Mouse (Mus musculus): ENCODE results near the gene Gm20388. TPM values are rescaled to one million over a fixed set of nuclear protein-coding genes. Genes with fewer than 3 reads are reported as not detected.
A peak's percentile ranks its signal among the peaks of the same experiment; 100 is the strongest.

Gene Gm20388
- total and polyA plus RNA-seq, 2 experiments from 2014 or later, result 17.3 TPM; not detected in 1

DNA sequence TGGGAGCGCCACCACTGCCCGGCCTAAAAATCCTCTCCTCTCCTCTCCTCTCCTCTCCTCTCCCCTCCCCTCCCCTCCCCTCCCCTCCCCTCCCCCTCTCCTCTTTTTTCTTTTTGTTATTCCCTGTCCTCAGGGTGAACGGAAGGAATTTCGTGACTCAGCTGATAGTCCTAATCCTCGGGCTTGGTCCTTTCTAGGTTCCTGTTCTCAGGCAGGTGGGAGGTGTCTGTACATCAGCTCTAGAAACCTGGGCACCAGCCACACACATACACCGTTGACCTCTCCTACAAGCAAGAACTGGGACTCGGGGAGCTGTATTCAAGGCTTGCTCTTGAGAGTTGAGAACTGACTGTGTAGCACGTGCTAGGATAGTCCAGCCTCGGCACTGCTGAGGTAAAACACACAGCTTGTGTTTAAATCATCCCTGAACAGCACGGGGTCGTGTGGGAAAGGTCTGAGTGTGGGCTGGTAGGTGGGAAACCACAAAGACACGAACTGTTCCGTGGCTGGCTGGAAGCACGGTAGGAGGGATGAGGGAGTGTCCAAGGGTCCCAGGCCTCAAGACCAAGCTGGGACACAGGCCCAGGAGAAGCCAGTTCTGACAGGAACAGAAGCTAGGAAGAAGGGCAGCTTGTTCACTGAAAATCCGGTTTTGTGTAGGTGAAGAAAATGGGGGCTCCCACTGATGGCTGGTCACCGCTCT lies 620.5 kb downstream of the Gm20388 start:
- 54% methylated on average over 16 of the region's 16 CpGs for WGBS
- Histone ChIP-seq H3K9me3 (replicated peaks; ENCODE audit: control insufficient read depth, low read length) (no peaks in the 10 kb centered on the region), H3K4me1 (ENCODE audit: control insufficient read depth, insufficient read depth) (peaks cover 42% of the 10 kb centered on the region), H3K36me3 (replicated peaks; ENCODE audit: control insufficient read depth, insufficient read depth, low read length) (no peaks in the 10 kb centered on the region), H3K4me2 (ENCODE audit: low read depth, low read length) (no peak overlapping the region), H3K27me3 (ENCODE audit: control insufficient read depth, insufficient read depth, low read length) (no peaks in the 10 kb centered on the region), H3K4me3 (ENCODE audit: low read depth, low read length) (no peak overlapping the region), H3K9ac (replicated peaks; ENCODE audit: low read depth, low read length) (no peak overlapping the region), H3K27ac (ENCODE audit: low read depth) (peak overlapping the region; percentile 78)
- ATAC-seq (ENCODE audit: insufficient read depth, low read depth) (no peak), DNase-seq (ENCODE audit: low spot score) (no peak)
- TF ChIP-seq CTCF (IDR thresholded peaks at IDR 0.05; ENCODE audit: low read depth) (no peak), EP300 (IDR thresholded peaks at IDR 0.05; ENCODE audit: low read depth) (no peak)

DNA sequence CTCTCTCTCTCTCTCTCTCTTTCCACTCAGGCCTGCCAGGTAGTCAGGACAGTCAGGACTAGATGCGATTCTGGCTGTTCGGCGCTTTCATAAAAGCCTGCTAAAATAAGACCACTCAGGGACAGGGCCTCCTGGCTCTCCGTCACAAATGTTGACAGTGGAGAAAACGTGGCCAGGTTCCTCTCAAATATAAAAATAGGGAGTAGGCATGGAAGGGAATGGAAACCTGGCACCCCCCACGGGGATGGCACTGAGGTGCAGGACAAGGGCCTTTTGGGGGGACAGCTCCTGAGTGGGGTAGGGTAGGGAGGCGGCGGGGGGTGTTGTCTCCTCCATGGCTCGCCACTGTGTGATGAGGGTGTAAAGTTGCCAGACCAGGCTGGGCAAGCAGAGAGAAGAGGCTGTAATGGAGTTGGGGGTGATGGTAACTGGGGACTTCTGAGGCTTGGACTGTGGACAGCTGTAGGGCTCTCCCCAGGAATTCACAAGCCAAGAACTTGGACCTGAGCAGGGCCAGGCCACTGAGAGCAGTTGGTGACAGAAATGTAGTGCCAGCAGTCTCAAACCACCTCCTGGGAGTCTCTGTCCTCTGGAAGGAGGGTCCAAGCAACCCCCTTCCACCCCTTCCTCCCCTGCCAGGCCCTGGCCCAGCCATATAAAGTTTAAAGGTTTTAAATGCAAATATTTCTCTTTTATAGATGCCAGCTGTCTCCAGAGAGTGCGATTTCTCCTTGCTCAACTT lies 621.3 kb downstream of the Gm20388 start:
- no peak overlapping the region for H3K9ac ChIP-seq (replicated peaks; ENCODE audit: low read depth, low read length)
- H3K27me3 ChIP-seq (ENCODE audit: control insufficient read depth, insufficient read depth, low read length), result no peaks in the 10 kb centered on the region
- no peak overlapping the region for H3K4me3 ChIP-seq (ENCODE audit: low read depth, low read length)
- peak; percentile 67 for DNase-seq (ENCODE audit: low spot score)
- H3K36me3 ChIP-seq (replicated peaks; ENCODE audit: control insufficient read depth, insufficient read depth, low read length), result no peaks in the 10 kb centered on the region
- H3K27ac ChIP-seq (ENCODE audit: low read depth), result peak overlapping the region; percentile 78
- H3K4me2 ChIP-seq (ENCODE audit: low read depth, low read length), result peak overlapping the region; percentile 48; the same call in 1 of the 2 replicates
- WGBS, result 35% methylated on average over 10 of the region's 10 CpGs
- H3K4me1 ChIP-seq (ENCODE audit: control insufficient read depth, insufficient read depth), result peaks cover 34% of the 10 kb centered on the region
- peak; percentile 14; the same call in 1 of the 2 replicates for ATAC-seq (ENCODE audit: insufficient read depth, low read depth)
- TF ChIP-seq CTCF (IDR thresholded peaks at IDR 0.05; ENCODE audit: low read depth), result no peak
- TF ChIP-seq EP300 (IDR thresholded peaks at IDR 0.05; ENCODE audit: low read depth), result 0 out of 2 replicates have a peak, but pooled peaks have one; percentile 22
- H3K9me3 ChIP-seq (replicated peaks; ENCODE audit: control insufficient read depth, low read length), result no peaks in the 10 kb centered on the region

DNA sequence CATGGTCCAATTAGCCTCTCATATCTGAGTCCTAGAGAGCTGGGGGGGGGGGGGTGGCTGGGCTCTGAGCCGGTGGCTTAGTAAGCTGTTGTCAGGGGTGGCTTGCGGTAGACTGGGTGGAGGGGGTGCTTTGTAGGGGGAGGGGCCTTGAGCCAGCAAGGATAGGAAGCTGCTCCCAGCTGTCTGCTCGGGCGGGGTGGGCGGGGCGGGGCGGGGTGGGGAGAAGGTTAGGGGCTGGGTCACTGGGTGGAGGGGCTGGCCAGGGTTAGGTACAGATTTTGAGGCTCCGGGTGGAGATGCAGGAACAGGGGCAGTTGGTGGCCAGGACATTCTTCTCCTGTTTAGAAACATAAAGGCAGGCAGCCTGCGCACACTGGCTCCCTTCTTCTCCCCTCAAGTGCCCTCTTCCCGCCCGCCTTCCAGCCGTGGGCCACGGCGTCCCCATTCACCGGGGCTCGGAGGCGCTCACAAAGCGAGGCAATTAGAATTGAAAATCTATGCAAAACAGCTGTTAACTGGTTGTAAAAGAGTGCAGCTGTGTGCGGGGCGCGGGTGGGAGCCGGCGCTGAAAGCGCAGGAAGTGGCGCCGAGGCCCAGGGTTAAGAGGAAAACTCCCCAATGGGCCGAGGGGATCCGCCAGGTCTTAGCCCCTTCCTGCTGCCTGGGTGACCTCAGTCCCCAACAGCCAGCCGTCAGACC lies 622.0 kb downstream of the Gm20388 start:
- Histone ChIP-seq H3K9me3 (replicated peaks; ENCODE audit: control insufficient read depth, low read length) (no peaks in the 10 kb centered on the region), H3K36me3 (replicated peaks; ENCODE audit: control insufficient read depth, insufficient read depth, low read length) (no peaks in the 10 kb centered on the region), H3K4me1 (ENCODE audit: control insufficient read depth, insufficient read depth) (peaks cover 32% of the 10 kb centered on the region), H3K9ac (replicated peaks; ENCODE audit: low read depth, low read length) (no peak overlapping the region), H3K4me2 (ENCODE audit: low read depth, low read length) (peak overlapping the region; percentile 48), H3K27ac (ENCODE audit: low read depth) (peak overlapping the region; percentile 78), H3K27me3 (ENCODE audit: control insufficient read depth, insufficient read depth, low read length) (no peaks in the 10 kb centered on the region), H3K4me3 (ENCODE audit: low read depth, low read length) (peak overlapping the region; percentile 10; the same call in 1 of the 2 replicates)
- TF ChIP-seq EP300 (IDR thresholded peaks at IDR 0.05; ENCODE audit: low read depth), result no peak
- TF ChIP-seq CTCF (IDR thresholded peaks at IDR 0.05; ENCODE audit: low read depth), result no peak
- no peak for DNase-seq (ENCODE audit: low spot score)
- WGBS, result 16% methylated on average over 28 of the region's 29 CpGs
- no peak for ATAC-seq (ENCODE audit: insufficient read depth, low read depth)

DNA sequence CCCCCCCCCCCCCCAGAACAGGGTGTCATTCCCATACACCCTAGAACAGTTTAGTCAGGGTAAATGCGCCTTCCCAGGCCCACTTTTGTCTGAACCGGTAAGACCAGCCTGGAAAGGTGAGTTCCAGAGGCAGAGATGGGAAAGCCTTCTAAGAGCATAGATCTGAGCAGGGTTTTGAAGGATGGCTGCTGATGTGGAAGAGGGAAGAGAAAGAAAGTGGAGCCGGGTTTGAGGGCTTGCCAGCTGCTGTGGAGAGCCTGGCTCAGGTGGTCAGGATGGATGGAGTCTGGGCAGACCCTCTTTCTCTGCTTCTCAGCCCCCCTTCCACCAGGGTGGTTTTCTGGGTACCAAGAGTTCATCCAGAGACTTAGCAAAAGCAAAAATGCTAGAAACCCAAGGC lies 622.7 kb downstream of the Gm20388 start:
- H3K9me3 ChIP-seq (replicated peaks; ENCODE audit: control insufficient read depth, low read length), result no peaks in the 10 kb centered on the region
- H3K9ac ChIP-seq (replicated peaks; ENCODE audit: low read depth, low read length), result no peak overlapping the region
- H3K36me3 ChIP-seq (replicated peaks; ENCODE audit: control insufficient read depth, insufficient read depth, low read length), result no peaks in the 10 kb centered on the region
- H3K27me3 ChIP-seq (ENCODE audit: control insufficient read depth, insufficient read depth, low read length), result no peaks in the 10 kb centered on the region
- peaks cover 27% of the 10 kb centered on the region for H3K4me1 ChIP-seq (ENCODE audit: control insufficient read depth, insufficient read depth)
- H3K4me3 ChIP-seq (ENCODE audit: low read depth, low read length), result no peak overlapping the region
- TF ChIP-seq EP300 (IDR thresholded peaks at IDR 0.05; ENCODE audit: low read depth) (no peak), CTCF (IDR thresholded peaks at IDR 0.05; ENCODE audit: low read depth) (no peak)
- H3K4me2 ChIP-seq (ENCODE audit: low read depth, low read length), result no peak overlapping the region; the same call in 1 of the 2 replicates
- H3K27ac ChIP-seq (ENCODE audit: low read depth), result no peak overlapping the region
- DNase-seq (ENCODE audit: low spot score) (no peak), ATAC-seq (ENCODE audit: insufficient read depth, low read depth) (no peak)
- WGBS, result 76% methylated on average over 3 of the region's 3 CpGs

DNA sequence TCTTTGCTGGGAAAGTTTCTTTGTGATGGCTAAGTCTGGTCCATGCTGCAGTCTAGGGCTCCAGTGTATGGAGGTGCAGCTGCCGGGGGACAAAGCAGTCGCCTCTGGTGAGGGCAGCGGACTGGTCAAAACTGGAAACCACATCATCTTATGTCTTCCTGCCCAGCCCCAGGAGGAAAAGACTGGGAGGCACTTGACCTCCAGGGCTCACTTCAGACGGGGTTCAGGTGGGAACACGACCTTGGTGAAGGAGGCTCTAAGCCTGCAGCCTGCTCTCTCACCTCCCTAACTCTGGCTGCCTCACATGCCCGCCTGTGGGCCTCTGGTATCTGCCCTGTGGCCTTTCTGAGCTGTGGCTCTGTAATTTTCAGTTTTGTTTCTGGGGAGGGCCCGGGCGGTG lies 623.4 kb downstream of the Gm20388 start:
- ATAC-seq (ENCODE audit: insufficient read depth, low read depth) (no peak), DNase-seq (ENCODE audit: low spot score) (no peak)
- Histone ChIP-seq H3K4me1 (ENCODE audit: control insufficient read depth, insufficient read depth) (peaks cover 32% of the 10 kb centered on the region), H3K9ac (replicated peaks; ENCODE audit: low read depth, low read length) (no peak overlapping the region), H3K9me3 (replicated peaks; ENCODE audit: control insufficient read depth, low read length) (no peaks in the 10 kb centered on the region), H3K27ac (ENCODE audit: low read depth) (no peak overlapping the region), H3K4me3 (ENCODE audit: low read depth, low read length) (no peak overlapping the region), H3K27me3 (ENCODE audit: control insufficient read depth, insufficient read depth, low read length) (no peaks in the 10 kb centered on the region), H3K36me3 (replicated peaks; ENCODE audit: control insufficient read depth, insufficient read depth, low read length) (no peaks in the 10 kb centered on the region), H3K4me2 (ENCODE audit: low read depth, low read length) (no peak overlapping the region)
- TF ChIP-seq EP300 (IDR thresholded peaks at IDR 0.05; ENCODE audit: low read depth) (no peak), CTCF (IDR thresholded peaks at IDR 0.05; ENCODE audit: low read depth) (no peak)
- WGBS, result 49% methylated on average over 8 of the region's 8 CpGs
